Mouse (Mus musculus): ENCODE measurements around the gene Fam129b. TPM values are rescaled to one million over a fixed set of nuclear protein-coding genes. Genes with fewer than 3 reads are reported as not detected.

Fam129b gene
- polyA plus RNA-seq, 1 experiment = 22.9 TPM

GRCm38 (mm10) chr2:32892490-32892889, 16.6 kb downstream of the Fam129b start:
- Histone ChIP-seq H3K27me3 (ENCODE audit: control insufficient read depth, insufficient read depth, low read length) (no peaks in the 10 kb centered on the region), H3K27ac (ENCODE audit: control insufficient read depth, insufficient read depth, low read length) (no peak overlapping the region), H3K4me1 (replicated peaks; ENCODE audit: control insufficient read depth, insufficient read depth, low read length) (peaks cover 11% of the 10 kb centered on the region), H3K4me3 (ENCODE audit: control insufficient read depth, insufficient read depth, low read length) (no peak overlapping the region), H3K36me3 (ENCODE audit: control insufficient read depth, insufficient read depth, low read length) (no peaks in the 10 kb centered on the region)
- TF ChIP-seq POLR2A (IDR thresholded peaks at IDR 0.05; ENCODE audit: control insufficient read depth, extremely low read depth, insufficient read depth, low read length, poor library complexity) (no peak), CTCF (IDR thresholded peaks at IDR 0.05; ENCODE audit: borderline replicate concordance, control insufficient read depth, extremely low read depth, insufficient read depth, low read length, poor library complexity) (no peak)
- 86% methylated on average over 14 of the region's 14 CpGs for WGBS
- no peak for DNase-seq

GRCm38 (mm10) chr2:32894097-32894496, 18.2 kb downstream of the Fam129b start:
- no peaks in the 10 kb centered on the region for H3K36me3 ChIP-seq (ENCODE audit: control insufficient read depth, insufficient read depth, low read length)
- no peak overlapping the region for H3K4me3 ChIP-seq (ENCODE audit: control insufficient read depth, insufficient read depth, low read length)
- H3K4me1 ChIP-seq (replicated peaks; ENCODE audit: control insufficient read depth, insufficient read depth, low read length) = peaks cover 15% of the 10 kb centered on the region
- 29% methylated on average over 2 of the region's 2 CpGs for WGBS
- TF ChIP-seq CTCF (IDR thresholded peaks at IDR 0.05; ENCODE audit: borderline replicate concordance, control insufficient read depth, extremely low read depth, insufficient read depth, low read length, poor library complexity) = no peak
- no peak overlapping the region for H3K27ac ChIP-seq (ENCODE audit: control insufficient read depth, insufficient read depth, low read length)
- DNase-seq = no peak
- no peaks in the 10 kb centered on the region for H3K27me3 ChIP-seq (ENCODE audit: control insufficient read depth, insufficient read depth, low read length)

- 62% methylated on average over 8 of the region's 8 CpGs for WGBS
- no peak overlapping the region; the same call in 1 of the 2 replicates for H3K27ac ChIP-seq (ENCODE audit: control insufficient read depth, insufficient read depth, low read length)
- no peak for DNase-seq
- no peaks in the 10 kb centered on the region for H3K27me3 ChIP-seq (ENCODE audit: control insufficient read depth, insufficient read depth, low read length)
- 0 out of 2 replicates have a peak, but pooled peaks have one; percentile 19 for TF ChIP-seq POLR2A (IDR thresholded peaks at IDR 0.05; ENCODE audit: control insufficient read depth, extremely low read depth, insufficient read depth, low read length, poor library complexity)
- no peak for TF ChIP-seq CTCF (IDR thresholded peaks at IDR 0.05; ENCODE audit: borderline replicate concordance, control insufficient read depth, extremely low read depth, insufficient read depth, low read length, poor library complexity)
- H3K36me3 ChIP-seq (ENCODE audit: control insufficient read depth, insufficient read depth, low read length) = no peaks in the 10 kb centered on the region
- no peak overlapping the region for H3K4me3 ChIP-seq (ENCODE audit: control insufficient read depth, insufficient read depth, low read length)
- peaks cover 10% of the 10 kb centered on the region for H3K4me1 ChIP-seq (replicated peaks; ENCODE audit: control insufficient read depth, insufficient read depth, low read length)
Observed at GRCm38 (mm10) chr2:32895606-32896106, 19.7 kb downstream of the Fam129b start.

- Histone ChIP-seq H3K27me3 (ENCODE audit: control insufficient read depth, insufficient read depth, low read length) (no peaks in the 10 kb centered on the region), H3K4me1 (replicated peaks; ENCODE audit: control insufficient read depth, insufficient read depth, low read length) (peaks cover 9% of the 10 kb centered on the region; the same call in 1 of the 2 replicates), H3K36me3 (ENCODE audit: control insufficient read depth, insufficient read depth, low read length) (no peaks in the 10 kb centered on the region), H3K27ac (ENCODE audit: control insufficient read depth, insufficient read depth, low read length) (no peak overlapping the region), H3K4me3 (ENCODE audit: control insufficient read depth, insufficient read depth, low read length) (no peak overlapping the region)
- no peak for TF ChIP-seq POLR2A (IDR thresholded peaks at IDR 0.05; ENCODE audit: control insufficient read depth, extremely low read depth, insufficient read depth, low read length, poor library complexity)
- no peak for TF ChIP-seq CTCF (IDR thresholded peaks at IDR 0.05; ENCODE audit: borderline replicate concordance, control insufficient read depth, extremely low read depth, insufficient read depth, low read length, poor library complexity)
- 77% methylated on average over 10 of the region's 10 CpGs for WGBS
- DNase-seq = no peak
Observed at GRCm38 (mm10) chr2:32896507-32897147, 20.7 kb downstream of the Fam129b start.

- WGBS = 91% methylated on average over 7 of the region's 7 CpGs
Observed at GRCm38 (mm10) chr2:32898983-32899382, 23.1 kb downstream of the Fam129b start.

GRCm38 (mm10) chr2:32902126-32902525, 26.2 kb downstream of the Fam129b start:
- no peak for DNase-seq
- H3K4me3 ChIP-seq (ENCODE audit: control insufficient read depth, insufficient read depth, low read length) = no peak overlapping the region
- 0 out of 2 replicates have a peak, but pooled peaks cover 5% of the 10 kb centered on the region for H3K4me1 ChIP-seq (replicated peaks; ENCODE audit: control insufficient read depth, insufficient read depth, low read length)
- TF ChIP-seq CTCF (IDR thresholded peaks at IDR 0.05; ENCODE audit: borderline replicate concordance, control insufficient read depth, extremely low read depth, insufficient read depth, low read length, poor library complexity) = no peak
- TF ChIP-seq POLR2A (IDR thresholded peaks at IDR 0.05; ENCODE audit: control insufficient read depth, extremely low read depth, insufficient read depth, low read length, poor library complexity) = no peak
- H3K27ac ChIP-seq (ENCODE audit: control insufficient read depth, insufficient read depth, low read length) = no peak overlapping the region
- no peaks in the 10 kb centered on the region for H3K27me3 ChIP-seq (ENCODE audit: control insufficient read depth, insufficient read depth, low read length)
- H3K36me3 ChIP-seq (ENCODE audit: control insufficient read depth, insufficient read depth, low read length) = no peaks in the 10 kb centered on the region
- WGBS = 93% methylated on average over 9 of the region's 9 CpGs

More at GRCm38 (mm10) chr2:32898983-32899382, 23.1 kb downstream of the Fam129b start:
- H3K4me1 ChIP-seq (replicated peaks; ENCODE audit: control insufficient read depth, insufficient read depth, low read length) = peaks cover 9% of the 10 kb centered on the region; the same call in 1 of the 2 replicates
- no peak for TF ChIP-seq POLR2A (IDR thresholded peaks at IDR 0.05; ENCODE audit: control insufficient read depth, extremely low read depth, insufficient read depth, low read length, poor library complexity)
- TF ChIP-seq CTCF (IDR thresholded peaks at IDR 0.05; ENCODE audit: borderline replicate concordance, control insufficient read depth, extremely low read depth, insufficient read depth, low read length, poor library complexity) = no peak
- H3K36me3 ChIP-seq (ENCODE audit: control insufficient read depth, insufficient read depth, low read length) = no peaks in the 10 kb centered on the region
- no peak for DNase-seq
- no peak overlapping the region for H3K27ac ChIP-seq (ENCODE audit: control insufficient read depth, insufficient read depth, low read length)
- no peak overlapping the region for H3K4me3 ChIP-seq (ENCODE audit: control insufficient read depth, insufficient read depth, low read length)
- no peaks in the 10 kb centered on the region for H3K27me3 ChIP-seq (ENCODE audit: control insufficient read depth, insufficient read depth, low read length)

All from thymus, adult 2 months (tissue).